10 mouse cellular contexts compared by ENCODE assay signal in genomic region chr17:27650160-27650559, GRCm38 (mm10). TPM values are rescaled to one million over a fixed set of nuclear protein-coding genes. Genes with fewer than 3 reads are reported as not detected.
DNase-seq lines count a peak whose midpoint lies in the region; ATAC-seq and TF ChIP-seq lines count a peak whose summit lies in the region.
"Had no signal": no experiment of that assay in that cellular context is flagged by ENCODE, and none has a peak within 500 bp of the region (broad histone marks: within the 10 kb centered on the region; RNA-seq: fewer than 3 reads in every experiment).

No protein-coding gene starts in this region.

- intact Hi-C loops in left cerebral cortex, postnatal 14 days (cut with DNase I), result no loop called here

- H3K4me1 ChIP-seq in CH12.LX (ENCODE audit: control insufficient read depth in 1 of 2, insufficient read depth in 2 of 2), result peaks cover 7 to 16% of the 10 kb centered on the region in 2 experiments; a peak in 3 of 4 replicates
- H3K4me1 ChIP-seq in midbrain, postnatal 0 days (ENCODE audit: insufficient read depth, low read length), result peaks cover 4% of the 10 kb centered on the region; the same call in 1 of the 2 replicates

- H3K27ac ChIP-seq in CH12.LX (ENCODE audit: insufficient read depth, low read depth), result no peak overlapping the region
- H3K27ac ChIP-seq in midbrain, postnatal 0 days (ENCODE audit: low read depth, low read length), result no peak overlapping the region

- TF ChIP-seq RAD21 in CH12.LX (IDR thresholded peaks at IDR 0.05; ENCODE audit: low read depth, low read length), result peak; percentile 94

- dilution Hi-C loops in CH12.LX (cut with MboI; ENCODE audit: extremely low pct_ligation_motif_present, extremely low pct_unique_long_range_greater_than_20kb, low sequenced_read_pairs), result no loop called here

- no peak for ATAC-seq in midbrain, postnatal 0 days (ENCODE audit: low FRiP score)

- H3K4me2 ChIP-seq in CH12.LX (ENCODE audit: insufficient read depth, low read depth, poor library complexity, severe bottlenecking), result no peak overlapping the region
- H3K4me2 ChIP-seq in midbrain, postnatal 0 days (ENCODE audit: low read depth, low read length, poor library complexity, severe bottlenecking), result no peak overlapping the region

- WGBS in midbrain, postnatal 0 days, result 9% methylated on average over 12 of the region's 12 CpGs

- H3K36me3 ChIP-seq in CH12.LX (replicated peaks in 1 of 2; ENCODE audit: control insufficient read depth in 1 of 2, insufficient read depth in 1 of 2, low read length in 1 of 2), result no peaks in the 10 kb centered on the region
- no peaks in the 10 kb centered on the region for H3K36me3 ChIP-seq in midbrain, postnatal 0 days (ENCODE audit: insufficient read depth, low read length)

- in situ Hi-C loops in CH12.LX (cut with MboI; ENCODE audit: low pct_ligation_motif_present, low pct_unique_long_range_greater_than_20kb, low sequenced_read_pairs), result loop anchor here (10.0 kb wide), 1 partner anchor 75 kb away; the partner anchor contains the start of gene Spdef

- no peaks in the 10 kb centered on the region for H3K79me2 ChIP-seq in CH12.LX (replicated peaks; ENCODE audit: control insufficient read depth, extremely low read depth, insufficient read depth, poor library complexity, severe bottlenecking)

- no peak for TF ChIP-seq POLR2A in CH12.LX (IDR thresholded peaks at IDR 0.05; ENCODE audit: low read depth, low read length)

- no peak overlapping the region for H3K4me3 ChIP-seq in CH12.LX (replicated peaks in 1 of 3; ENCODE audit: low read depth in 2 of 3, low read length in 2 of 3, poor library complexity in 1 of 3)
- no peak overlapping the region for H3K4me3 ChIP-seq in midbrain, postnatal 0 days (ENCODE audit: low read depth, low read length)

- no peak for TF ChIP-seq EP300 in CH12.LX (IDR thresholded peaks at IDR 0.05; ENCODE audit: low read length)

- H3K27me3 ChIP-seq in CH12.LX (replicated peaks), result peaks cover 13% of the 10 kb centered on the region
- no peaks in the 10 kb centered on the region for H3K27me3 ChIP-seq in midbrain, postnatal 0 days (ENCODE audit: insufficient read depth, low read length)

- no peak overlapping the region for H3K9ac ChIP-seq in CH12.LX (ENCODE audit: insufficient read depth, low read depth)
- H3K9ac ChIP-seq in midbrain, postnatal 0 days (replicated peaks; ENCODE audit: low read length, poor library complexity, severe bottlenecking), result no peak overlapping the region

- H3K9me3 ChIP-seq in CH12.LX (replicated peaks; ENCODE audit: low read length), result peaks cover 7% of the 10 kb centered on the region
- no peaks in the 10 kb centered on the region for H3K9me3 ChIP-seq in midbrain, postnatal 0 days (ENCODE audit: low read length)

- DNase-seq in left cerebral cortex, adult 18-20 months (ENCODE audit: low spot score in 2 of 2), result peak; percentile 72 to 73
- no peak for DNase-seq in left cerebral cortex, postnatal 14 days (ENCODE audit: low spot score in 2 of 2)
- DNase-seq in CH12.LX (ENCODE audit: extremely low read depth), result peak; percentile 82
- peak; percentile 77 for DNase-seq in adrenal gland, adult 2 months
- DNase-seq in embryo, embryonic 11 days, result peak; percentile 80
- DNase-seq in kidney, adult 8-10 months, result peak; percentile 63 to 76
- DNase-seq in midbrain, postnatal 0 days (ENCODE audit: low spot score), result no peak
- DNase-seq in yolk sac, embryonic 10.5 days (ENCODE audit: low spot score), result peak; percentile 81

- TF ChIP-seq CTCF in CH12.LX (conservative IDR thresholded peaks at IDR 0.05 in 1 of 2, IDR thresholded peaks at IDR 0.05 in 1 of 2; ENCODE audit: low read depth in 2 of 2, low read length in 2 of 2), result peak; percentile 76 to 95
- peak; percentile 55 for TF ChIP-seq CTCF in midbrain, postnatal 0 days (IDR thresholded peaks at IDR 0.05)

TF ChIP-seq in CH12.LX, 34 proteins besides CTCF, POLR2A, EP300 and RAD21:
- peak; percentile 82 for TF ChIP-seq ZNF384 (IDR thresholded peaks at IDR 0.05; ENCODE audit: low read depth, low read length)
- peak; percentile 95 for TF ChIP-seq SMC3 (IDR thresholded peaks at IDR 0.05; ENCODE audit: low read depth, low read length)
- peak; percentile 58 for TF ChIP-seq ZC3H11A (IDR thresholded peaks at IDR 0.05; ENCODE audit: low read depth, low read length)
- TF ChIP-seq MXI1 (IDR thresholded peaks at IDR 0.05; ENCODE audit: low read depth, low read length), result no peak
- TF ChIP-seq KAT2A (IDR thresholded peaks at IDR 0.05; ENCODE audit: insufficient replicate concordance, low read length), result no peak
- TF ChIP-seq MAZ (IDR thresholded peaks at IDR 0.05; ENCODE audit: low read depth, low read length), result no peak
- 0 out of 2 replicates have a peak, but pooled peaks have one; percentile 11 for TF ChIP-seq MEF2A (IDR thresholded peaks at IDR 0.05; ENCODE audit: borderline replicate concordance, low read depth, low read length)

RNA-seq across cellular contexts. Expression of gene Pacsin1, which starts 5.1 kb away (rescaled TPM):
- 100 to 1,000 TPM; 429 to 433 TPM for total RNA-seq in left cerebral cortex, adult 18-20 months (2021)
- 100 to 1,000 TPM; 349 to 352 TPM for total RNA-seq in left cerebral cortex, postnatal 14 days (2021)
- total RNA-seq in CH12.LX (2012; rRNA removed) (11.4 and 13.2 TPM in 2 replicates), CH12.LX (2014; rRNA removed) (1.9 and 2.3 TPM in 2 replicates)
- 14.0 and 15.9 TPM in 2 replicates for polyA plus RNA-seq in CH12.LX (2012; ENCODE audit: insufficient read length, low read depth)
- total RNA-seq in adrenal gland, adult 2 months (2021), result 1 to 10 TPM; 2.5 to 5.6 TPM
- polyA plus RNA-seq in adrenal gland, adult 2 months (2012; rRNA removed), result 3.0 and 3.8 TPM in 2 replicates
- total RNA-seq in midbrain, postnatal 0 days (2014; rRNA removed), result 47.0 and 50.3 TPM in 2 replicates
- 85.2 and 87.6 TPM in 2 replicates for polyA plus RNA-seq in midbrain, postnatal 0 days (2015; fragmentation: Nextera tagmentation; extraction: Ambion mirVana)

RNA-seq across cellular contexts. Expression of gene Rps10, which starts 13.7 kb away (rescaled TPM):
- total RNA-seq in left cerebral cortex, adult 18-20 months (2021), result 100 to 1,000 TPM; 498 to 500 TPM
- total RNA-seq in left cerebral cortex, postnatal 14 days (2021), result 100 to 1,000 TPM; 387 to 414 TPM
- total RNA-seq in CH12.LX (2012; rRNA removed) (3,372 and 3,437 TPM in 2 replicates), CH12.LX (2014; rRNA removed) (2,694 and 3,351 TPM in 2 replicates)
- polyA plus RNA-seq in CH12.LX (2012; ENCODE audit: insufficient read length, low read depth), result 2,297 and 2,522 TPM in 2 replicates
- 1,000 to 10,000 TPM; 1,036 to 1,116 TPM for total RNA-seq in adrenal gland, adult 2 months (2021)
- 886 and 939 TPM in 2 replicates for polyA plus RNA-seq in adrenal gland, adult 2 months (2012; rRNA removed)
- total RNA-seq in midbrain, postnatal 0 days (2014; rRNA removed), result 1,349 and 1,717 TPM in 2 replicates
- 447 and 461 TPM in 2 replicates for polyA plus RNA-seq in midbrain, postnatal 0 days (2015; fragmentation: Nextera tagmentation; extraction: Ambion mirVana)

RNA-seq across cellular contexts. Expression of gene RPS10-NUDT3, which starts 15.1 kb away (rescaled TPM):
- total RNA-seq in left cerebral cortex, adult 18-20 months (2021), result not detected
- not detected for total RNA-seq in left cerebral cortex, postnatal 14 days (2021)
- total RNA-seq in CH12.LX (2012; rRNA removed) (not detected in 2 replicates), CH12.LX (2014; rRNA removed) (not detected in 2 replicates)
- polyA plus RNA-seq in CH12.LX (2012; ENCODE audit: insufficient read length, low read depth), result 30.3 and 54.1 TPM in 2 replicates
- total RNA-seq in adrenal gland, adult 2 months (2021), result not detected
- not detected in 2 replicates for polyA plus RNA-seq in adrenal gland, adult 2 months (2012; rRNA removed)
- not detected in 2 replicates for total RNA-seq in midbrain, postnatal 0 days (2014; rRNA removed)
- not detected in 2 replicates for polyA plus RNA-seq in midbrain, postnatal 0 days (2015; fragmentation: Nextera tagmentation; extraction: Ambion mirVana)
- polyA plus RNA-seq: heart, embryonic 16.5 days; stomach, embryonic 14.5 days had no signal

RNA-seq across cellular contexts. Expression of gene Nudt3, which starts 26.9 kb away (rescaled TPM):
- total RNA-seq in left cerebral cortex, adult 18-20 months (2021), result 100 to 1,000 TPM; 562 to 569 TPM
- total RNA-seq in left cerebral cortex, postnatal 14 days (2021), result 100 to 1,000 TPM; 514 to 519 TPM
- total RNA-seq in CH12.LX (2012; rRNA removed), result 69.2 and 81.9 TPM in 2 replicates
- 44.6 and 54.4 TPM in 2 replicates for total RNA-seq in CH12.LX (2014; rRNA removed)
- 58.3 and 64.5 TPM in 2 replicates for polyA plus RNA-seq in CH12.LX (2012; ENCODE audit: insufficient read length, low read depth)
- 100 to 1,000 TPM; 152 to 217 TPM for total RNA-seq in adrenal gland, adult 2 months (2021)
- 114 and 124 TPM in 2 replicates for polyA plus RNA-seq in adrenal gland, adult 2 months (2012; rRNA removed)
- total RNA-seq in midbrain, postnatal 0 days (2014; rRNA removed), result 280 and 286 TPM in 2 replicates
- polyA plus RNA-seq in midbrain, postnatal 0 days (2015; fragmentation: Nextera tagmentation; extraction: Ambion mirVana), result 203 and 211 TPM in 2 replicates

Comparison
In these comparisons a context has a peak if more than half of its experiments do, and no peak if none do; other contexts are left out.
1. DNase-seq: peak in left cerebral cortex, adult 18-20 months (2 of 2), CH12.LX (single experiment), adrenal gland, adult 2 months (single experiment), embryo, embryonic 11 days (single experiment), kidney, adult 8-10 months (2 of 2) and yolk sac, embryonic 10.5 days (single experiment); none in left cerebral cortex, postnatal 14 days (0 of 2) and midbrain, postnatal 0 days (single experiment).